Mouse (Mus musculus) left cerebral cortex, postnatal 14 days (tissue): ENCODE data around the gene Cldn34d. TPM values are rescaled to one million over a fixed set of nuclear protein-coding genes. Genes with fewer than 3 reads are reported as not detected.

Experiments used
- DNase-seq, 2 experiments: peaks; one replicate each; pipeline ENCODE4 v3.0.0; 2021 to 2022; ENCODE audit warnings: low spot score in 2 of 2, mixed read lengths in 1 of 2
- intact Hi-C: fragments of 180-260 bp; cut with DNase I; formaldehyde crosslinking; loops from one replicate; pipeline ENCODE4 v1.15.1; 2025
- long read RNA-seq, 2 experiments: library from polyadenylated mRNA; stranded (forward); transcript quantifications; one replicate each; pipeline ENCODE4 v2.0.0; 2021
- total RNA-seq, 2 experiments: library from RNA; stranded (reverse); gene quantifications; 2 replicates each; pipeline ENCODE4 v1.2.3; 2021

The Cldn34d gene
- total RNA-seq = not detected
- long read RNA-seq, experiment 1 = 0 reads
- long read RNA-seq, experiment 2 = 0 reads

DNA sequence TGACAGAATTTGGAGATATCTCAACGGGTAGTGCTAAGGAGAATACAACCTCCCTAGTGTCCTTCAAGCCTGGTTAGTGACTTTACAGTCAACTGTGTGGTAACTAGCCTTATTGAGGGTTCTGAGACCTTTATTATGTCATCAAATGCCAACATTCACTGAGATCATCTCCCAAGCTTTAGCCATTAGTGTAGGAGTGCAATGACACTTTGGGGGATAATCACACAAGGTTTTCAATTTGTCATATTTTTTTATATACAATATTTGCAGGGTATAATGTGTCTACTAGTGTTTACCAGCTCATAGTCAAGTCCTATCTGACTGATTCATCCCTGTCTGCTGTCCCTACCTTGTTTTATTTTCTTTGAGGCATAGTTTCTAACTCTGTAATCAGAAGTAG is at the start of gene Cldn34d:
Gene Cldn34d, minus strand, starts transcription at position 101 of the 400 bp plus-strand sequence.
- intact Hi-C loops = no loop called here
- no peak for DNase-seq

DNA sequence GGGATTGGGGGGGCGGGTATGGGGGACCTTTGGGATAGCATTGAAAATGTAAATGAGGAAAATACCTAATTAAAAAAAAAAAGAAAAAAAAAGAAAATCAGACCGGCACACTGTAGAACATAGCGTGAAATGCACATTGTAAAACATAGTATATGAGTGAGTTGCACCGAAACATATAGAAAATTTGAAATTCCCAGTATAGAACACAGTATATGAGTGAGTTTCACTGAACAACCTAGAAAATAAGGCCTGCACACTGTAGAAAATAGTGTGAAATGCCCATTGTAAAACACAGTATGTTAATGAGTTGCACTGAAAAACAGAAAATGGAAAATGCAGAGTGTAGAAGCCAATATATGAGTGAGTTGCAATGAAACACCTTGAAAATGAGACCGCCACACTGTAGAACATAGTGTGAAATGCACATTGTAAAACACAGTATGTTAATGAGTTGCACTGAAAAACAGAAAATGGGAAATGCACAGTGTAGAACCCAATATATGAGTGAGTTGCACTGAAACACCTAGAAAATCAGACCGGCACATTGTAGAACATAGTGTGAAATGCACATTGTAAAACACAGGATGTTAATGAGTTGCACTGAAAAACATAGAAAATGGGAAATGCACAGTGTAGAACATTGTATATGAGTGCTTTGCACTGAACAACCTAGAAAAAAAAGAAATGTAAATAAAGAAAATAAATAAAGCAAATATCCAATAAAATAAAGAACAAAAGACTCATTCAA is 4.1 kb downstream of the Cldn34d start:
- intact Hi-C loops = no loop called here
- peak; percentile 4 to 44 for DNase-seq

Other genes starting within 250 kb of the Cldn34d start
- not detected for gene Cldn34b4, start 209.6 kb downstream of the Cldn34d start, total RNA-seq